Mouse (Mus musculus): ENCODE results near the gene Tada2a.

- TF ChIP-seq POLR2A (IDR thresholded peaks at IDR 0.05; ENCODE audit: borderline replicate concordance, extremely low read depth, low read depth, low read length), result no peak
- no peak for TF ChIP-seq CTCF (IDR thresholded peaks at IDR 0.05; ENCODE audit: insufficient read depth, low read length)
Observed at GRCm38 (mm10) chr11:84156535-84157262, 27.3 kb upstream of the Tada2a start.
